ENCODE assay signal across 17 mouse cellular contexts in genomic region chr16:59564025-59564424, GRCm38 (mm10).
"Had no signal": no experiment of that assay in that cellular context is flagged by ENCODE, and none has a peak within 500 bp of the region (broad histone marks: within the 10 kb centered on the region; RNA-seq: fewer than 3 reads in every experiment).

No protein-coding gene starts in this region.

- DNase-seq: lung, adult 2 months; lung, postnatal 14 days; lung, postnatal 36 days; right cerebral cortex, postnatal 14 days; thymus, adult 18-20 months; thymus, postnatal 14 days; thymus, postnatal 36 days had no signal

- H3K27me3 ChIP-seq: lung, embryonic 15.5 days; megakaryocyte, embryonic 14.5 days; midbrain, embryonic 13.5 days; midbrain, embryonic 15.5 days; neural tube, embryonic 12.5 days; stomach, embryonic 15.5 days had no signal

- H3K36me3 ChIP-seq: lung, embryonic 15.5 days; midbrain, embryonic 13.5 days; midbrain, embryonic 15.5 days; neural tube, embryonic 12.5 days; stomach, embryonic 15.5 days had no signal

- H3K4me3 ChIP-seq: lung, embryonic 15.5 days; megakaryocyte, embryonic 14.5 days; midbrain, embryonic 13.5 days; midbrain, embryonic 15.5 days; neural tube, embryonic 12.5 days; stomach, embryonic 15.5 days had no signal

- ATAC-seq: lung, postnatal 0 days; midbrain, embryonic 13.5 days; midbrain, embryonic 15.5 days had no signal

- H3K4me1 ChIP-seq: megakaryocyte, embryonic 14.5 days; midbrain, embryonic 13.5 days; midbrain, embryonic 15.5 days had no signal

- H3K9ac ChIP-seq: lung, embryonic 15.5 days; midbrain, embryonic 13.5 days; midbrain, embryonic 15.5 days; neural tube, embryonic 12.5 days; stomach, embryonic 15.5 days had no signal

- H3K9me3 ChIP-seq: lung, embryonic 15.5 days; midbrain, embryonic 13.5 days; midbrain, embryonic 15.5 days; neural tube, embryonic 12.5 days; stomach, embryonic 15.5 days had no signal

- H3K27ac ChIP-seq: lung, embryonic 15.5 days; macrophage; midbrain, embryonic 13.5 days; midbrain, embryonic 15.5 days; neural tube, embryonic 12.5 days; stomach, embryonic 15.5 days; stomach, postnatal 0 days had no signal

- H3K4me2 ChIP-seq: lung, embryonic 15.5 days; midbrain, embryonic 11.5 days; midbrain, embryonic 13.5 days; midbrain, embryonic 15.5 days; neural tube, embryonic 12.5 days; stomach, embryonic 15.5 days had no signal
